Mouse (Mus musculus): Measurements from ENCODE around the gene Erbb2. TPM values are rescaled to one million over a fixed set of nuclear protein-coding genes. Genes with fewer than 3 reads are reported as not detected.

Gene Erbb2
- total and polyA plus RNA-seq, 3 experiments = 6.6 to 8.4 (median 6.9) TPM

- TF ChIP-seq CTCF (IDR thresholded peaks at IDR 0.05) (no peak), POLR2A (IDR thresholded peaks at IDR 0.05; ENCODE audit: insufficient read depth, low read depth, low read length) (no peak), EP300 (IDR thresholded peaks at IDR 0.05; ENCODE audit: insufficient read depth, low read depth, low read length) (no peak)
- Histone ChIP-seq H3K36me3 (ENCODE audit: control insufficient read depth, insufficient read depth, low read length) (no peaks in the 10 kb centered on the region), H3K27me3 (ENCODE audit: control insufficient read depth, insufficient read depth, low read length) (no peaks in the 10 kb centered on the region; the same call in 1 of the 2 replicates), H3K9ac (ENCODE audit: low read depth, low read length) (no peak overlapping the region), H3K27ac (no peak overlapping the region), H3K4me1 (ENCODE audit: control insufficient read depth, insufficient read depth, low read length) (no peaks in the 10 kb centered on the region), H3K4me3 (no peak overlapping the region), H3K79me2 (replicated peaks; ENCODE audit: control insufficient read depth, insufficient read depth, low read length) (no peaks in the 10 kb centered on the region)
- intact Hi-C loops (cut with DNase I) = no loop called here
- 81% methylated on average over 11 of the region's 11 CpGs for WGBS
- no peak for DNase-seq
These were observed 62.7 kb downstream of the Erbb2 start for GRCm38 (mm10) chr11:98474967-98475366.

DNA sequence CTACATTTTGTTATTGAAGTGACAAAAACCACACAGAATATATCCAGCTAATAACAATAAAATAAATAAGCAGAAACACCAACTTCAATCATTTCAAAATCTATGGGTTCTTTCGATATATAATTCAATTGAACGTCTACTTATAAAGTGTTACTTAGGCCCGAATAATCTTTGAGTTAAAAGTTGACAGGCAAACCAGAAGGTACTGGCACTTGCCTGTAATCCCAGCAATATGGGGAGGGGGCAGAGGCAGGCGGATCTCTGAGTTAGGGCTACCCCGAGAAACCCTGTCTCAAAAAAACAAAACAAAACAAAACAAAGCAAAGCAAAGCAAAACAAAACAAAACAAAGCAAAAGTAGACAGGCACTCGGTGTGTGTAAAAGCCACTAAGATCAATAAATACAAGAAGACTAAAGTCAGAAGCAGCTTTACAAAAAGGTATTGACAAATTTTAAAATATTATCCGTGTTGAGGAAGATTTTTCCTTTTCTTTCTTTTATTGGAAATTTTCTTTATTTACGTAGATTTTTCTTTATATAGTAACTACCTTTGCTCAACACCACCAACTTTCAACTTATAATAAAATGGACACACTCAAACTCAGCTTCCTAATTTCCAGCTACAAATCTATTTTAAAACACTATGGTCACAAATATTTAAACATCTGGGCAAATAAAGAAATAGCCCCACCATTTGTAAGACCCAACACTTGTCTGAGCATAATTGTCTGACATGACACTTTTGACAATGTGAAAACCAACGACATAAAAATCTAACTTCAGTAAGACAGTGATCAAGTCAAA lies 63.6 kb downstream of the Erbb2 start:
- Histone ChIP-seq H3K4me3 (no peak overlapping the region), H3K36me3 (ENCODE audit: control insufficient read depth, insufficient read depth, low read length) (no peaks in the 10 kb centered on the region), H3K79me2 (replicated peaks; ENCODE audit: control insufficient read depth, insufficient read depth, low read length) (no peaks in the 10 kb centered on the region), H3K27ac (no peak overlapping the region), H3K27me3 (ENCODE audit: control insufficient read depth, insufficient read depth, low read length) (no peaks in the 10 kb centered on the region; the same call in 1 of the 2 replicates), H3K9ac (ENCODE audit: low read depth, low read length) (no peak overlapping the region), H3K4me1 (ENCODE audit: control insufficient read depth, insufficient read depth, low read length) (no peaks in the 10 kb centered on the region)
- DNase-seq = no peak
- no peak for TF ChIP-seq POLR2A (IDR thresholded peaks at IDR 0.05; ENCODE audit: insufficient read depth, low read depth, low read length)
- no peak for TF ChIP-seq EP300 (IDR thresholded peaks at IDR 0.05; ENCODE audit: insufficient read depth, low read depth, low read length)
- no peak for TF ChIP-seq CTCF (IDR thresholded peaks at IDR 0.05)
- intact Hi-C loops (cut with DNase I) = no loop called here
- WGBS = 87% methylated on average over 9 of the region's 9 CpGs

DNA sequence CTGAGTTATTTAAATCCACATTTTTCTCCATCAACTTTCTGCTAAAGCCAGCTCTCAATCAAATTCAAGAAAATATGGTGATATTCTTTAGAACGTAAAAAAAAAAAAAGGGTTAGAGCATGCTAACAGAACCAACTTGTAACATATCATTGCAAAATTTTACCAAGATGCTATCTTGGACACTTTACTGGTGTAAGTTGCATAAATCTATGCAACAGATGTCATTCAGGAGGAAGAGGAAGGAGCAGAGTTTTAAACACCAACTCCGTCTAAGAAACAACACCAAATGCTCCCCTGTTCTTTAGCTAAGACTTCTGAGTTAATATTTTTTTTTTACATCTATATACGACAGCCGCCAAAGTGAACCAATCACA lies 64.2 kb downstream of the Erbb2 start:
- Histone ChIP-seq H3K36me3 (ENCODE audit: control insufficient read depth, insufficient read depth, low read length) (no peaks in the 10 kb centered on the region), H3K27ac (no peak overlapping the region), H3K4me1 (ENCODE audit: control insufficient read depth, insufficient read depth, low read length) (no peaks in the 10 kb centered on the region), H3K4me3 (no peak overlapping the region), H3K79me2 (replicated peaks; ENCODE audit: control insufficient read depth, insufficient read depth, low read length) (no peaks in the 10 kb centered on the region), H3K9ac (ENCODE audit: low read depth, low read length) (no peak overlapping the region), H3K27me3 (ENCODE audit: control insufficient read depth, insufficient read depth, low read length) (no peaks in the 10 kb centered on the region)
- DNase-seq = no peak
- TF ChIP-seq CTCF (IDR thresholded peaks at IDR 0.05) (no peak), EP300 (IDR thresholded peaks at IDR 0.05; ENCODE audit: insufficient read depth, low read depth, low read length) (no peak), POLR2A (IDR thresholded peaks at IDR 0.05; ENCODE audit: insufficient read depth, low read depth, low read length) (no peak)
- WGBS = 62% methylated on average over 4 of the region's 4 CpGs
- intact Hi-C loops (cut with DNase I) = no loop called here

GRCm38 (mm10) chr11:98477011-98477701 lies 64.9 kb downstream of the Erbb2 start:
- no peak overlapping the region for H3K4me3 ChIP-seq
- no peak for DNase-seq
- no peaks in the 10 kb centered on the region for H3K79me2 ChIP-seq (replicated peaks; ENCODE audit: control insufficient read depth, insufficient read depth, low read length)
- no peak overlapping the region for H3K9ac ChIP-seq (ENCODE audit: low read depth, low read length)
- no peaks in the 10 kb centered on the region for H3K27me3 ChIP-seq (ENCODE audit: control insufficient read depth, insufficient read depth, low read length)
- H3K27ac ChIP-seq = no peak overlapping the region
- no peak for TF ChIP-seq POLR2A (IDR thresholded peaks at IDR 0.05; ENCODE audit: insufficient read depth, low read depth, low read length)
- TF ChIP-seq CTCF (IDR thresholded peaks at IDR 0.05) = no peak
- TF ChIP-seq EP300 (IDR thresholded peaks at IDR 0.05; ENCODE audit: insufficient read depth, low read depth, low read length) = no peak
- intact Hi-C loops (cut with DNase I) = no loop called here
- H3K4me1 ChIP-seq (ENCODE audit: control insufficient read depth, insufficient read depth, low read length) = no peaks in the 10 kb centered on the region
- no peaks in the 10 kb centered on the region for H3K36me3 ChIP-seq (ENCODE audit: control insufficient read depth, insufficient read depth, low read length)
- WGBS = 60% methylated on average over 14 of the region's 14 CpGs

DNA sequence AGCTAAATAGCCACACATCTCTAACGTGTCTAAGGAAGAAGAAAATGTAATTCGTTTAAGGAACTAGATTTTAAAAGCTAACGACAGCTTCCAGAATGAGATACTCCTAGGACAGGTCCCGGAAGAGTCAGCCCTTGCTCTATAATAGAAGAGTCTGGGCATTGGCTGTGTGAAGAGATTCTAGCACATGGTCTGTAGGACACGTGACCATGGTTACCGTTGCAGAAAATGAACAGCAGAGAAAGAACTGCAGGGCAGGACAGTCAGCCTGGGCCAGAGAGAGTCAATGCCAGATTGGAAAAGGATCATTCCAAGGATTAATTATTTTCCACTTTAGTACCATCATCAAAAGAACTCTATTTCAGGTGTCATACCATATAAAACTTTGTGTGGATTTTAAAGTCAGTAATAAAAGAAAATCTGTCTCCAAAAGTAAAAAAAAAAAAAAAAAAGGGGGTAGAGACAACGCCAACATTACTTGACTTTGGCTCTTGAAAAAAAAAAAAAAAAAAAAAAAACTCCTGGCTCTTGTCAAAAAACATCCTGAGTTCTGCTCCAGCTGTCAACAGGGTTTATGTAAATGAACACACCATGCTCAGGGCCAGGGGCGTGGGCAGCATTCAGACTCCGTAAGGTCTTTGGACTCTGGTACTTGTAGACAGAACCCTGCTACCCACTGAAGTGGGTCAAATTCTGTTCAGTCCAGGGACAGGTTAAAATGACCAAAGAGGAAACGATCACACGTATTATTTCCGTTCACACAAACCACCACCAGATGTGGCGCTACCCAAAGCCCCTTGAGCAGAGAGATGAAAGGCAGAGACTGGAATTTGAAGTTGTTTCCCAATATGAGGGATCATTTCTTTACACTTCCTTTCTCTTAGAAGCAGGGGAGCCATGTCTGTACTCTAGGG lies 67.0 kb downstream of the Erbb2 start:
- Histone ChIP-seq H3K79me2 (replicated peaks; ENCODE audit: control insufficient read depth, insufficient read depth, low read length) (no peaks in the 10 kb centered on the region), H3K4me3 (no peak overlapping the region), H3K36me3 (ENCODE audit: control insufficient read depth, insufficient read depth, low read length) (no peaks in the 10 kb centered on the region), H3K4me1 (ENCODE audit: control insufficient read depth, insufficient read depth, low read length) (no peaks in the 10 kb centered on the region), H3K27ac (no peak overlapping the region), H3K27me3 (ENCODE audit: control insufficient read depth, insufficient read depth, low read length) (no peaks in the 10 kb centered on the region), H3K9ac (ENCODE audit: low read depth, low read length) (no peak overlapping the region)
- WGBS = 58% methylated on average over 13 of the region's 13 CpGs
- DNase-seq = no peak
- intact Hi-C loops (cut with DNase I) = no loop called here
- no peak for TF ChIP-seq POLR2A (IDR thresholded peaks at IDR 0.05; ENCODE audit: insufficient read depth, low read depth, low read length)
- no peak for TF ChIP-seq EP300 (IDR thresholded peaks at IDR 0.05; ENCODE audit: insufficient read depth, low read depth, low read length)
- no peak for TF ChIP-seq CTCF (IDR thresholded peaks at IDR 0.05)
